Mouse (Mus musculus): ENCODE measurements around the gene Scamp4.

The Scamp4 gene

DNA sequence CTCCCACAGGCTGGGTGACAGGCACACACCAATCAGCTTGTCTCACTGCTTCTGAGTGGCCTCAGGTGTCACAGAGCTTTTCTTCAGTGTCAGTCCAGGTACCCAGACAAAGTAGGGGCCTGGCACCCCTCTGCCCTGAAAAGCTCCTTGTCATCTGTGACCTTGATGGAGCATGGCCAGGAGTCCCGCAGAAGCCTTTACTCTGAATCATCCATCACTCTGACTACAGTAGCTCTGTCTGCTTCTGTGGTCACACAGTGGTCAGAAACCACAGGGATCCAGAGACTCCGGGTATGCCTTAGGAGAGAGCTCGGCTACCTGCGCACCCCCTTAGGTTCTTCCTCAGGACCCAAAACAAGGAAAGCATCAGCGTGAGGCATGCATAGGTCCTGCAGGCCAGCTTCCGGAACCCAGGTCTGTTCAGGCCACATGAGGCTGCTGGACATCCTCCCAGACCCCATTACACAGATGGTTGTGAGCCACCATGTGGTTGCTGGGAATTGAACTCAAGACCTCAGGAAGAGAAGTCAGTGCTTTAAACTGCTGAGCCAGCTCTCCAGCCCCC lies 50.6 kb downstream of the Scamp4 start:
- DNase-seq (ENCODE audit: low read depth, low spot score) = no peak

DNA sequence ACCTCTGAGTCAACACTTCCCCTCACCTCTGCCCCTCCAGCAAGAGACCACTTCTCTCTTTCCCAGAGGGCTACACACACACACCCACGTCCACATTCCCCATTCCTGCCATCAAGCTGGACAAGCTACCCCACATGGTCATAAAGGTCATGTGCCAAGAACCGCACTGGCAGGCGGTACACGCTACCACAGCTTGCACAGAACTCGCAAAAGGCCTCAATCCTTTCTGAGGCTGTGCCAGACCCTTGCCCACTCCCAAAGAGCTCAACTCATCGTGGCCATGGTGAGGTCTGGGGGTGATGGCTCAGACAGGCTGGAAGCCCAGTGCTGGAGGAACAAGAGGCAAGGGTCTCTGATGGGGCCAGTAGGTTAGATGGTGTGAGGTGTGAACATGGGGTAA lies 52.2 kb downstream of the Scamp4 start:
- DNase-seq (ENCODE audit: low read depth, low spot score) = no peak

DNA sequence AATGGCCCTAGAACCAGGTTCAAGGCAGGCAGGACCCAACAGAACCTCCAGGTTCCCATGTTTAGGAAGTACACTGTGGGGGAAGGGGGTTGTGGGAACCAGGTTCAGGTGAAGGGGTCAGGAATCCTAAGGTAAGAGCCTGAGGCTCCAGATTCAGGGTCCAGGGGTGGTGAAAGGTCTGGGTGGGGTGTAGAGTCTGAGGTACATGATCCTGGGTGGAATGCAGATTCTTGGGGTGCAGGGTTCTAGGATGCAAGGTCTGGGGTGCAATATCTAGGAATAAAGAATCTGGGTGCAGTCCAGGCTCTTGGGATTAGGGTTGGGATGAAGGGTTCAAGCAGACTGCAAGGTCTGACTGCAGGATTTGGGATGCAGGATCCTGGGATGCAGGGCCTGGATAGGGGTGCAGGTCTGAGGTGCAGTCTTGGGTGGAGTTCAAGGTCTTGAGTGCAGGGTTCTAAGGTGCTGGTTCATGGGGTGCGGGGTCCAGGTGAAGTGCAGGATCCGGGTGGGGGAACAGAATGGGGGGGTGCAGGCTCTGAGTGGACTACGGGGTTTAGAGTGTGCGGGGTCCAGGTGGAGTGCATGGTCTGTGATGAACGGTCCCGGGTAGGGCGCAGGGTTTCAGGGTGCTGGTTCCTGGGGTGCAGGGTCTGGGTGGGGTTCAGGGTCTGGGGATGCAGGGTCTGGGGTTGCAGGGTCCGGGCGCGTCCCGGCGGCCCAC lies 52.9 kb downstream of the Scamp4 start:
- no peak for DNase-seq (ENCODE audit: low read depth, low spot score)

DNA sequence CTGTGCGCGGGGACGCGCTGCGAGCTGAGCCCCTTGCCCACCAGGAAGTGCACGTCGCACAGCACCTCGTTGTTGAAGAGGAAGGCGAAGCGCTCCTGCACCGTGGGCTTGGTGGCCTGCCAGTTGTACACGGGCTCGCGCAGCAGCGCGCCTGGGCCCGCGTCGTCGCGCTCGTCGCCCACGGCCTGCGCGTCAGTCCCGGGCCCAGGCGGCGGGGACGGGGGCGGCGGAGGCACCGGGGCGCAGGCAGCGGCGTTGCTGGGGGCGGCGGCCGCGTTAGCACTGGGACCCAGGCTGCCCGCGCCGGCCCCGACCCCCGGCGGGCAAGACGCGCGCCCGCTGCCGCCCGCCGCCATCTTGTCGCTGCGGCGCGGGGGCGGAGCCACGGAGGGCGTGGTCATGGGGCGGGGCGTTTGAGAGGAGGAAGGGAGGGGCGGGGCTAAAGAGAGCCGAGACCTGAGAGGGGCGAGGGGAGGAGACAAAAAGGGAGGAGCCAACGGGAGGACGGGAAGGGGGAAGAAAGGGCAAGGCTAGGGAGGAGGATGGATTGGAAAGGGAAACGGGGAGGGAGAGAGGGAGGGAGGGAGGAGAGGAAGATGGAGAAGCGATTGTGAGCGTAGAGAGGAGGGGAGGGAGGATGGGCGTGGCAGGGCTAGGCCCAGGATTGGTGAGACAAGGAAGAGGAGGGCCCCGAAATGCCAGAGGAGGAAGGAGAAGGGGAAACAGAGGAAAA lies 53.6 kb downstream of the Scamp4 start:
- DNase-seq (ENCODE audit: low read depth, low spot score) = peak; percentile 99

DNA sequence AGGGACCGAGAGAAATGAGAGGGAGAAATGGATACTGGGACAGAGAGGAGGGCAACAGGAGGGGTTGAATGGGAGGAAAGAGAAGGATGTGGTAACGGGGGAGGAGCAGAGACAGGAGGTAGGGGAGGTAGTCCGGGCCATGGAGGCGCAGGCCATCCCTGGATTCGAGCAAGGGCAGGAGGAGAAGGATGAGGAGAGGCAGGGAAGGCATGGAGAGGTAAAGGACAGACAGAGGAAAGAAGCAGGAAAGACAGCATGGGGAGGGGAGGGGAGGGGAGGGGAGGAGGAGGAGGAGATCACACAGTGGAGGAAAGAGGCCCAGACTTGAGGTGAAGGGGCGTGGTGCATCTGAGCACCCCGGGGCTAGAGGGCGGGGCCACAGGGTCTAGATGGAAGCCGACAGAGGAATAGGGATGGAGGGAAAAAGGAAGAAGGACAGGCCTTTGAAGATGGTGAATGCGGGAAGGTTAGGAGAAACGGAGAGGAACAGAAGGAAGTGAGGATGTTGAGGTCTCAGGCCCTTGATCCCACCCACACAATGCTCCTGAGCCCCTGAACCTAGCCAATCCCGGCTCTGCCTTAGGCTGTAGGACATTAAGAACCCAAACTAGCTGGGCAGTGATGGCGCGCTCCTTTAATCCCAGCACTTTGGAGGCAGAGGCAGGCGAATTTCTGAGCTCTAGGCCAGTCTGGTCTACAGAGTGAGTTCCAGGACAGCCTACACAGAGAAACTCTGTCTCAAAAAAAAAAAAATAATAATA lies 54.4 kb downstream of the Scamp4 start, which contains the start of gene Btbd2:
Gene Btbd2 (minus strand): TSS at position 209 of the 761 bp plus-strand sequence.
- DNase-seq (ENCODE audit: low read depth, low spot score) = peak; percentile 76

DNA sequence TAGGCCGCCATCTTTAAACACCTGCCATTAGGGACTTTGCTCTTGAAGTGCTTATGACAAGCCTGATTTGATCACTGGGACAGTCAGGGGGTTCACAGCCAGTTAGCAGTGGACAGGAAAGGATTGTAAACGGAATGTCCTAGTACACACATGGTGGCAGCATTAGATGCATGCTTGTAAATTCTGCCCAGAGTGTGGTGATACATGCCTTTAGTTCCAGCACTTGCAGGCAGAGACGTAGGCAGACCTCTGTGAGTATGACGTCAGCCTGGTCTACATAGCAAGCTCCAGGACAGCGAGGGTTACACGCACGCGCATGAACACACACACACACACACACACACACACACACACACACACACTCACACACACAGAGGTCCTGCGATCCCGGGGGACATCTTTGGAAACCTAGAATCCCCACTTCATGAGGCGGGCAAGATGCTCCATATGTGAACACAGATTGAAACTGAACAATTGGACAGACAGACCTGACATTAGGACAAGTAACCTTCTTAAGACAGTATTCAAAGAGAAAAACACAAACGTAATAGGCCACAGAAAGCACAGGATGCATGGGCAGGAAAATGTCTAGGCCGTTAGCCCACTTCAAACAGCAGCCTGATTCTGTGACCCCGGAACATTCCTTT lies 55.6 kb downstream of the Scamp4 start:
- no peak for DNase-seq (ENCODE audit: low read depth, low spot score)

GRCm38 (mm10) chr10:80658841-80659202 lies 56.1 kb downstream of the Scamp4 start:
- DNase-seq (ENCODE audit: low read depth, low spot score) = peak; percentile 64

- DNase-seq (ENCODE audit: low read depth, low spot score) = peak; percentile 68
Observed at GRCm38 (mm10) chr10:80659213-80659612, 56.5 kb downstream of the Scamp4 start.

DNA sequence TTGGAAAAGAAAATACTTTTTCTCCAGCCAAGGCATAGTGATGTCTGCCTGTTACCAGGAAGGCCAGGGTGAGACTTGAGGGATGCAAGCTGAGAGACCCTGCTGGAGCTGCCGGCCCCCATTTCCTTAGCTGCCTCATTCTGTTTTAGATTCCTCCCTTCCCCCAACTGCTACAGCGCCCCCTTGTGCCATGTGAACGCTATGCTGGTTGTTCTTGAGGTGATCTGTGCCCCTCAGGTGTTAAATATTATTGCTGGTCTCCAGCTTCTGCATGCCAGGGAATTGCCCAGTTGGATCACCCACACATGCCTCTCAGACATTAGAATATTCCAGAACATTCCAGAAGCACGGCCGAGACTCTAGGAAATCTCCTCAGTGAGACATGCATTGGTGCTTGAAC lies 58.5 kb downstream of the Scamp4 start:
- peak; percentile 88 for DNase-seq (ENCODE audit: low read depth, low spot score)

DNA sequence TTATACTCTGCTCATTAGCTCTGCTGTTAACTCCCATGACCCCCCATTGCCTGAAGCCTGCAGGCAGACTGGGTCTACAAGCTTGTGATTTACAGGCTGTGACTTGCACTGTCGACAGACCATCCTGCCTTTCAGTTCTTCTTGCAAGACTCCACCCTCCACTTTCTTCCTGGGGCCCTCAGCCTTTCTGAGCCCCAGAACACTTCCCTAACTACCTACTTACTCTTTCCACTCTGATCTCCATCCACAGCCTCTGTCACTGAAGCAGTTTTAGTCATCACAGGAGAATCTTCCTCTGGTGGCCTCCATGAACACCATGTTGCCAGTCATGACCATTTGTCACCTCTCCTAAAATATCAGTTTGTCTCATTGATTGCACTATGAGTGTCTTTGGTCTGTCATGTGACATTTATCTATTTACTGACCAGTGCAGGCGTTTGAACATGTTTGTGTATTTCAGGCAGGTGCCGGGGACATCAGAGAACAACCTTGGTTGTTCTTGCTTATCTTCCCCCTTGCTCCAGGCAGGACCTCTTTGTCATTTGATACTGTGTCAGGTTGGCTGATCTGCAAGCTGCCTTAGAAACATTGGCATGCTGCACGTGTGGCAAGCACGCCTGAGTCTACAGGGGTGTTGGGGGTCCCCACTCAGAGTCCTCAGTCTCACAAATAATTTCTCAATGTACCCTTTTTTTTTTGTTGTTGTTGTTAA lies 61.0 kb downstream of the Scamp4 start:
- DNase-seq (ENCODE audit: low read depth, low spot score) = no peak

- peak; percentile 55 for DNase-seq (ENCODE audit: low read depth, low spot score)
Observed at GRCm38 (mm10) chr10:80664197-80665015, 61.7 kb downstream of the Scamp4 start.

DNA sequence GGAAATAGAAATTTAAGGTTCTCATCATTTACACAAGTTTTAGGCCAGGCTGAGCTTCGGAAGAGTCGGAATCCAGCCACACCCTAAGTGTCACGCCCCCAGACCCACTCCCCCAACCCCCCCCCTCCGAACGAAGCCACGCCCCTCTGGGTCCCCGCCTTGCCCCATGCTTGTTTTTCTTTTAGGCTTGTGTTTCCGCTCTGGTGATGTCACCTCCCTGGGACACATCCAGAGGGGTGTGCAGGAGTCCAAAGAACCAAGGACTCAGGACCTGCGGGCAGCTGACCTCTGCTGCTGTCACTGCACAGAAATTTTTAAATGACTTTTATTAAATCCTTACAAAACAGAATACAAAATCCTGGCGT lies 62.3 kb downstream of the Scamp4 start:
- DNase-seq (ENCODE audit: low read depth, low spot score) = peak; percentile 71
